Mouse (Mus musculus): ENCODE measurements around the gene Zbtb17. TPM values are rescaled to one million over a fixed set of nuclear protein-coding genes. Genes with fewer than 3 reads are reported as not detected.

The Zbtb17 gene
- total RNA-seq (2021): 10 to 100 TPM; 33.8 to 34.6 TPM
- long read RNA-seq, experiment 1, partial matches to known transcripts: 2 of 12 reads
- long read RNA-seq, experiment 1, other reads (novel, unspliced or antisense): 5 of 12 reads
- long read RNA-seq, experiment 2, transcript Zbtb17-201 (16 exons, 2,722 nt): major isoform, 12 of 32 reads
- long read RNA-seq, experiment 2, partial matches to known transcripts: 8 of 32 reads
- long read RNA-seq, experiment 2, other reads (novel, unspliced or antisense): 11 of 32 reads

DNA sequence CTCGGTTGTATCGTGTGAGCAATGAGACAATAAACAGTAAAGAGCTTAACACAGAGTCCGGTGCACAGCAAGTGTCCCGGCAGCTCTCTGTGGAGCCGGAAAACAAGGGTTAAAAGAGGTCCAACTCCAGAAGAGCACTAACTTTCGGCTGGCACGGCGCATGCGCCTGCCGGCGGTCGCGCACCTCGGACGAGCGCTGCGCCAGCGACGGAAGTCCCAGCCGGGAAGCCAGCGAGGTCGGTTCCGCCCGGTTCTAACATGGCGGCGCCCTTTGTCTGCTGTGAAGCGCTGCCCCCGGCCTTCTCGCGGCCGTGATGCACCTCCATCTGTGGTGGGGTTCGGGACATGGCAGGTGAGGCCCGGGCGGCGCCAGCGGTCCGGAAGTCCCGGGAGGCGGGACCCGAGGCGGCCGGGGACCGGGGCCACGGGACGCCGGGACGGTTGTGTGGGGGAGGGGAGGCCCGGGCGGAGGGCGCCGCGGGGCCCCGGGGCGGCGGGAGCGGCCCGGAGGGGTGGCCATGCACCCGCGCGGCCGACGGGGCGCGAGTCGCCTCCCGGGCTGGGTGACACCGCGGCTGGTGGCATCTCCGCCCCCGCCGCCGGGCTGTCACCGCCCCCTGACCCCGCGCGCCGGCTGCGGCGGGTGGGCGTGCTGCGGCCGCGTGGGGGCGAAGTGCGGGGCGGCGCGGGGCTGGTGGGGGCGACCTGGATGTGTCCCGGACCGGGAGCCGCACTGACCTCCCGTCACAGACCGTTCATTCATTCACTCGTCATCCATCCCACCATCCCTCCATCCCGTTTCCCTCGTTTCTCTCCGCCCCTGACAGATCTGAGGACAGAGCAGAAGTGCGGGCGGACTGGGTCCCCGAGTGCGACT lies at the start of gene Zbtb17:
Zbtb17 (plus strand) TSS at position 204 of the 877 bp plus-strand sequence.
- peak within 1 kb of the TSS; percentile 90 for H3K4me3 ChIP-seq
- DNase-seq (ENCODE audit: low spot score in 2 of 2): peak; percentile 86 to 89
- H3K27ac ChIP-seq: peak within 1 kb of the TSS; percentile 93
- TF ChIP-seq CTCF (conservative IDR thresholded peaks at IDR 0.05): no peak

DNA sequence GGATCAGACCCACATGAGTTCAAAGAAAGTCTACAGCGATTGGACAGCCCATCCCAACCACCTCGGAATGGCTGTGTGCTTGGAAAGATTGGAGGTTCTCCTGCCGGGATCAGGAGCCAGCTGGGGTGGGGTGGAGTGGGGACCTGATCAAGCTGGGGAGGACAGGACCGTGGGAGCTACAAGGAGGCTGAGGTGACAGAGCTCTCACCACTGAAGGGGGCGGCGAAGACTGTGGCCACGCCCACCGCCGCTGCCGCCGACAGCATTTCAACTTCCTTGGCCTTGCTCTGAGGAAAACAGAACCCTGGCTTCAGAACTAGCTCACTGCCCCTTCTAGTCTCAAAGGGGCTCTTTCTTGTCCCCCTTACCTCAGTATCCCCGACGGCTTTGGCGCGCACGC lies 49.7 kb upstream of the Zbtb17 start:
- Histone ChIP-seq H3K4me3 (no peak overlapping the region), H3K27ac (no peak overlapping the region)
- TF ChIP-seq CTCF (conservative IDR thresholded peaks at IDR 0.05): no peak
- DNase-seq (ENCODE audit: low spot score in 2 of 2): no peak

GRCm38 (mm10) chr4:141397861-141398260 lies 46.6 kb upstream of the Zbtb17 start:
- H3K4me3 ChIP-seq: no peak overlapping the region
- TF ChIP-seq CTCF (conservative IDR thresholded peaks at IDR 0.05): no peak

DNA sequence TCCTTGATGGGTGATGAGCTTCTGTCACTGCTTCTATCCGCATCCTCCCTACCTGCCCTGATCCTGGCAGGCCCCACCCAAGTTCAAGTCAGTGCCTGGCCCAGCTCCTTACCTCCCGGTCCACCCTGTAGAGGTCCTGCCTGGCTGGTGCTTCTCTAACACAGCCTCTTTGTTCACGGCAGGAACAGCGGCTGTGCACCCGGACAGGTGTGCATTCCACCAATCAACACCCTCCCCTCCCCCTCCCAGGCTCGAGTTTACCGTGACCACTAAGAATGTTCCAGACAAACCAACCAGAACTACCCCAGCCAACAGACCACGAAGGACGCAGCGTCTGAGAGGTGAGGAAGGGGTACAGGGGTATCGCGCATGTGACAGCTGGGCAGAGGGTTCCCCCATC lies 45.9 kb upstream of the Zbtb17 start, which contains the start of gene Clcnka:
Clcnka (minus strand) TSS at position 180 of the 400 bp plus-strand sequence.
- TF ChIP-seq CTCF (conservative IDR thresholded peaks at IDR 0.05): no peak
- Histone ChIP-seq H3K4me3 (no peak within 1 kb of the TSS), H3K27ac (no peak within 1 kb of the TSS)
- no peak for DNase-seq (ENCODE audit: low spot score in 2 of 2)

More at GRCm38 (mm10) chr4:141397861-141398260, 46.6 kb upstream of the Zbtb17 start:
- H3K27ac ChIP-seq: no peak overlapping the region
- DNase-seq (ENCODE audit: low spot score in 2 of 2): no peak

- Histone ChIP-seq H3K27ac (no peak overlapping the region), H3K4me3 (no peak overlapping the region)
- no peak for DNase-seq (ENCODE audit: low spot score in 2 of 2)
- TF ChIP-seq CTCF (conservative IDR thresholded peaks at IDR 0.05): no peak
Observed at GRCm38 (mm10) chr4:141400171-141400570, 44.3 kb upstream of the Zbtb17 start.

DNA sequence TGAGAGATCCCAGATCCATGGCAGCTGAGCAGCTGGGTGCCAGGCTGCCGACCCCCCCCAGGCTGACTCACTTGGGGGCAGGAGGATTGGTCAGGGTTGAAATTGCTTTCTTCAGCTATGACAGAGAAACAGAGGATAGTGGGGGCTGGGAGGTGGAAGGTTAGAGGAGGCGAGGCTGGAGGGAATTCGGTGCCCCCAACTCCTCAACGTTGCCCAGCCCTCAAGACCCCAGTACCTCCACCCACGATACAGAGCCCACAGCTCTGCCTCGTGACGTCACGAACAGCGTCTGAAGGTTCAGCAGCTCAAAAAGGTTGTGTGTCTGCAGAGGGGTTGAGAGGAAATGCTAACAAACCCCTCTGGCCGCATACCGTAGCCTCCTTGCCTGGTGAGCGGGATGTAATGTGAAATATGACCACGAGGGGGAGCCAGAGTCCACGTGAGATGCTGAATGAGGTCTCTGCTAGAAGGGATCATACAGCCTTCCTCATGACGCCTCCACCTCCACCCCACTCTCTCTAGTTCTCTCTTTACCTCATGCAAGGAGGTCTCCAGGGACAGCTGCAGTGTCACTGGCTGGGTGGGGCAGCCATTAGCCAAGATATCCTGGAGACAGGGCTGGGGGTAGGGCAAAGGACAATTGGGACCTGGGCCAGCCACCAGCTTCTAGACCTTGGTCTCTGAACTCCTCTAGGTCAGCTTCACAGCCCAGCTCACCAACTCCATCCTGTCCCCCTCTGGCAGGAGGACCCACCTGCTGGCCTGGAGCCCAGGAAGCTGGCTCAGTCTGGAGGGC lies 39.7 kb upstream of the Zbtb17 start:
- DNase-seq (ENCODE audit: low spot score in 2 of 2): peak; percentile 80 to 96
- peak; percentile 100 for TF ChIP-seq CTCF (conservative IDR thresholded peaks at IDR 0.05)
- Histone ChIP-seq H3K4me3 (peak overlapping the region; percentile 33; the same call in 1 of the 2 replicates), H3K27ac (0 out of 2 replicates have a peak overlapping the region, but pooled peaks have one; percentile 11)

- DNase-seq (ENCODE audit: low spot score in 2 of 2): no peak
- Histone ChIP-seq H3K4me3 (no peak overlapping the region), H3K27ac (no peak overlapping the region)
- TF ChIP-seq CTCF (conservative IDR thresholded peaks at IDR 0.05): no peak
Observed at GRCm38 (mm10) chr4:141405314-141405622, 39.2 kb upstream of the Zbtb17 start.

DNA sequence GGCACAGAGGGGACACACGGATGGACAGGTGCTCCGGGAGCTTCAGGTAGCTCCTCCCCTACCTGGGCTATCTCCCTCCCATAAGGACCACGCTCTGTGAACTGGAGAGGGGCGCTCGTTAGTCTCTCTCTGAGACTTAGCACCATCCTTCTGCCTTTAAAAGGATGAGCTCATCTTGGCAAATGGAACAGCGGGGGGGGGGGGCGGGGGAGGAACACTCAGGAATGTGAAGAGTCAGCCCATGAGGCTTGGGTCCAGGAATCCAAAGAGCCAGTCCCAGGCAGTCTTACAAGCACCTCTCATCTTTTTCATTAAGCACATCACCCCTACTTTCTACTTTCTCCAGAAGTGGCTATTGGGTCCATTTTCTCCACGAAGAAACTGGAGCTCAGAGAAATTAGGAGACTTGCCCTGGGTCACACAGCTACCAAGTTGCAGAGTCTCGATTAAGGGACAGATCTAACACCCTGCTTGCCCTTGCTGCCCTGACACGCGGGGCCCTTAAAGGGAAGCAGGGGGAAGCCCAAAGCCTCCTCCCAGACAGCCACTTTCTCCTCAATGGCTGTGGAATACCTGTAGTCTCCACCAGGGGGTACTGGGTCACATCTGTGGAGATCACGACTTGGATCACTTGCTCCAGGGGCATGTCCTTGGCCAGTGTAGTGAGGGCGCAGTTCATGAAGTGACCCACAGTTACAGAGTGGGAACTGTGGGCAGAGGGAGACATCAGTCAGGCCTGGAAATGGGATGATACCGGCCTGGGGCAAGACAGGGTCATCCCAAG lies 37.7 kb upstream of the Zbtb17 start:
- DNase-seq (ENCODE audit: low spot score in 2 of 2): no peak
- Histone ChIP-seq H3K4me3 (no peak overlapping the region), H3K27ac (no peak overlapping the region)
- peak; percentile 76 for TF ChIP-seq CTCF (conservative IDR thresholded peaks at IDR 0.05)

- Histone ChIP-seq H3K4me3 (no peak overlapping the region), H3K27ac (no peak overlapping the region)
- no peak for DNase-seq (ENCODE audit: low spot score in 2 of 2)
- no peak for TF ChIP-seq CTCF (conservative IDR thresholded peaks at IDR 0.05)
Observed at GRCm38 (mm10) chr4:141408577-141408976, 35.9 kb upstream of the Zbtb17 start.

DNA sequence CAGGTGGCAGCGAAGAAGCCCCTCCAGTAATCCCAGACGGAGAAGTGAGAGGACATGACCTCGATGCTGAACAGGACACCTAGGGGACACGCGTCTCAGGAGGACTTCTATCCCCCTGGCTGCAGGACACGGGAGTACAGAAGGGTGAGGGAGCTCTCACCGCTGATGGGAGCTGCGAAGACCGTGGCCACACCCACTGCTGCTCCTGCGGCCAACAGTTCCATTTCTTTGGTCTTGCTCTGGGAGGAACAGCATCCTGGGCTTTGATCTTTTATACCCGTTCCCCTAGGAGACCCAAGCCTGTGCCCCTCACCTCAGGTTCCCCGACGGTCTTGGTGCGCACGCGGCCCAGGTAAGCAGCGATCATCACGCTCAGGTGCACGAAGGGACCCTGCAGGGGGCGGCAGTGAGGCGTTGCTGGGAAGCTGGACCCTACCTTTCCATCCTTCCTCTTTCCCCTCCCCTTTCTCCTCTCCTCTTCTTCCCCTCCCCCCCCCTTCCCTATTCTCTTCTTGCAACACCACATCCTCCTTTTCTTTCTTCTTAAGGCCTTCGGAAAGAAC lies 32.9 kb upstream of the Zbtb17 start:
- TF ChIP-seq CTCF (conservative IDR thresholded peaks at IDR 0.05): peak; percentile 54
- DNase-seq (ENCODE audit: low spot score in 2 of 2): no peak

GRCm38 (mm10) chr4:141415924-141416323 lies 28.5 kb upstream of the Zbtb17 start, which contains the start of gene Clcnkb:
Gene Clcnkb, minus strand, starts transcription at chr4:141416014.
- no peak for TF ChIP-seq CTCF (conservative IDR thresholded peaks at IDR 0.05)
- no peak within 1 kb of the TSS for H3K27ac ChIP-seq
- no peak for DNase-seq (ENCODE audit: low spot score in 2 of 2)
- H3K4me3 ChIP-seq: no peak within 1 kb of the TSS

More for the DNA sequence above, 32.9 kb upstream of the Zbtb17 start:
- H3K4me3 ChIP-seq: no peak overlapping the region
- H3K27ac ChIP-seq: no peak overlapping the region
